Mouse (Mus musculus) right cerebral cortex, adult 2 months (tissue): ENCODE measurements around the gene Atp8a1.
"Not testable (repeated sequence)": the region's sequence is repeated elsewhere in the genome, so short reads cannot be mapped to it uniquely, and the experiment has no call there.

ENCODE experiments used
- DNase-seq, 2 experiments: peaks; one replicate each; pipeline ENCODE4 v3.0.0; 2021 to 2022; ENCODE audit warnings: low spot score in 2 of 2

The Atp8a1 gene

DNA sequence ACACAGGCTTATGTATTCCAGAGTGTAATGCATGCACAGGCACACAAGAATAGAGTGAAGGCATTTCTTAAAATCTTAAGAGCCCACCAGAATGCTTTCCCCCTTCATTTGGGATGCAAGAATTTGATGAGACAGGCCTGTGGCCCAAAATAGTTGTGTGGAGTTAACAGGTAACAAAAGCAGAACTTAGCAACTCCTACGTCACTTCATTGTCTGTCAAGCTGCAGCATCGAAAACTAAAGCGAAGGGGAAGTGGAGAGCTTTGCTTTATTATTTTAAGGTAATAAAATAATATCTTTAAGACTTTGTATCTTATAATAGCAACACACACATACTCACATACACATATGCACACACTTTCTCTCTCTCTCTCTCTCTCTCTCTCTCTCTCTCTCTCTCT, 20.3 kb downstream of the Atp8a1 start:
- DNase-seq, result no peak

DNA sequence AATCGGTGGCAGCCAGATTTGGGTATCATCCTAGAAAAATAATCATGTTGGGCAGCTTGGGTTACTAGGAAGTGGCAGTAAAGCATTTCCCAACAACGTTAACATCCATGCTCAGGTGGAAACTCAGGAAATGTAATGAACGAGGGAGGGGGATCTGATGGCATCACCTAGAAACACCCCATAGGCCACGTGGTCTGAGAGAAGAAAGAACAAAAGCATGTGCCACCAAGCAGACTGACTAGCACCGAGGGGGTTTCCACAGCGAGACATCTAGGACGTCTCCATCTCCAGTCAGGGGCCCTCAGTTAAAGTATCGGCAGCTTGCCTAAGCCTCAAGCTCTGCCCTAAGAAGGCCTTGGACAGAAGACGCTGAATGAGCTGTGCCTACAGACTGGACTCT, 21.0 kb downstream of the Atp8a1 start:
- no peak for DNase-seq

DNA sequence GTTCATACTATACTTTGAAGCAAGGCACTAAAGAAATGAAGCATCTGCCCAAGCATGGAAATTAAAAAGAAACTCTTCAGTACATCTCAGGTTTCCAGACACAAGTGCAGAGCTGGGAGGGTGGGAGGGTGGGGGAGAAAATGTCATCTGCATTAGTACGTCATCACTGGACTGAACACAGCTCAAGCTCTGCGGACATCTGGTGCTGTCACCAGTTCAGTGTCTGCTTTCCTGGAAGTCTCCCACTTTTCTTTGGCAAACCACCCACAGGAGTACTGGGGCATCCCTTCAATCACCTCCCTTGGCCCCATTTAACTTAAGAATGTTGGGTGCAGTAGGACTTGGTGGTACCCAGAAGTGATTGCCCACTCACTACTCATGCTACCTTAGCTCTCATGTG, 22.6 kb downstream of the Atp8a1 start:
- DNase-seq, result no peak

DNA sequence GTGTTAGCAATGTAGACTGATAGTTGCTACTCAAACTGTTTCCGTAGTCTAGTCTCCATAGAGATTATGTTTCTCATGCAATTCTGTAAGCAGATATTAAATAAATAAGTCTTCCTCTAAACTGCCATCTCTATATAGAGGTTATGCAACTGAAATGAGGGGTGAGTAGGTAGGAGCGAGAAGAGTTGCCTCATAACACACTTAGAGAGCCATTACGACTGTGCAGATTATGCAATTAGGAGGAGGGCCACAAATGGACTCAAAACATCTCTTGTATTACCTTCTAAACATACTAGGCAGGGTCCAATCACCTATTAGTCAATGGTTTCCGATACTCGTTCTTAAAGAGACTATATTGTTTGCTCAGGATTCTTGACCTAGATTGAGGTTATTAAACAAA, 23.5 kb downstream of the Atp8a1 start:
- DNase-seq, result no peak

DNA sequence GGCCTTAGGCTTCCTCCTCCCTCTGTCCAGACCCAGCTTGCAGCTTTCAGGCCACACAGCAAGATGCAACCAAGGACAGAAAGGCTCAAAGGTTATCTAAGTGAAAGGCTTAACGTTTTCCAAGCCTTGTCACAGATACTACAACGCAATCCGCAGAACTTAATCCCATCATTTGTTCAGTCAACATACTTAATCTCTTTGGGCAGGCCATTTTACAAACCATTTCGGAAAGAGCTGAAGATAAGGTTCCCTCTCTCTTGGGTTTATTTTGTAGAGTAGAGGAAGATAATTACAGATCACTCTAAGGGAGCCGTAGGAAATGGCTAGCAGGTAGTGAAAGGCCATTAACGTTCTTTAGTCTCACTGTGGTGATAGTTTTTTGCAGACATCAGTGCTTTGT, 24.6 kb downstream of the Atp8a1 start:
- DNase-seq, result no peak

DNA sequence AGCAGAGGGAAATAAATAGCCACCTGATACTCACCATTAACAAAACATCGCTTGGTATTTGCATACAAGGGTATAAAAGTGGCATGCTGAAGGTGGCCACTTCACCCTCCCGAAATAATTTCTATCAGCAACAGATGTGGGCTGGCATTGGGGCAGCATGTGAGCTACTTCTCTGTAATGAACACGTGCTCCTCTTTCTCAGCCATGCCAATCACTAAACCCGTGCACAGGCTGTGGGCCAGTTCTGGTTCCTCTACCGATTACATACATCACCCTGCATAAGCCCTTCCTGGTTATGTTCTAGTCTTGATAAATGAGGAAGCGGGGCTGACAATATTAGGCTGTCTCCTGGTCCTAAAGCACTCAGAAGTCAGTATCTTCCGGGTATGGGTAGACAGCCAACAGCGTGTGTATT, 25.2 kb downstream of the Atp8a1 start:
- no peak for DNase-seq

DNA sequence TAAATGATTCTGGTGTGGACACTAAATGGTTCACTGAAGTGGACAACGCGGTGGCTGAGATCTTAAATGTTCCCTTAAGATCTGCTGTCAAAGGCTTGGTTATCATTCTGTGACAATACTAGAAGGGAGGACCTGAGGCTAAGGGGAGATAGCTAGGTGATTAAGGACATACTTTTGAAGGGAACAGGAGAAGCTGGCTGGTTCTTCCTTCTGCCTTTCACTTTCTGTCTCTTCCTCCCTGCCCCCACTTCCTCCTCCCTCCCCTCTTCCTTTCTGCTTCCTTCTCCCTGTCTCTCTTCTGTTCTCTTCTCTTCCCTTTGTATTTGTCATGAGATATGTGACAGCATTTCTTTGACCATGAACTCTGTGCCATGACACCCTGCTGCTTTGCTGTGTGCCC, 26.0 kb downstream of the Atp8a1 start:
- DNase-seq, result no peak

DNA sequence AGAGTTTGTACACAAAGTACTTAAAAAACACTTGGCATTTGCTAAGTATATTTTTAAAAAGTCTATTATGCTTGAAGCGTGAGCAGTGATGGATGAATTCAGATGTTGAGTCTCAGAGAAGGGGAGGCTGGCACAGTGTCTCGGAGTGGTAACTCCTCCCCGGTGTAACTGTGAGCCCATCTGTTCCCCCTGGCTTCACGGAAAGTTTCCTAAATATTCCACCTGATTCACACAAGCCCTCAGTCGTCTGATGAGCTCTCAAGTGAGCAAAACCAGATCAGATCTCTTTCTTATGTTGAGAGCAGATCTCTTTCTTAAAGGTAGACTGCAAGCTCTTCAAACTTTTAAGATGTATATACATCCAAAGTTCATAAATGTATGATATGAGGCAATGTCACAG, 27.8 kb downstream of the Atp8a1 start:
- no peak for DNase-seq

DNA sequence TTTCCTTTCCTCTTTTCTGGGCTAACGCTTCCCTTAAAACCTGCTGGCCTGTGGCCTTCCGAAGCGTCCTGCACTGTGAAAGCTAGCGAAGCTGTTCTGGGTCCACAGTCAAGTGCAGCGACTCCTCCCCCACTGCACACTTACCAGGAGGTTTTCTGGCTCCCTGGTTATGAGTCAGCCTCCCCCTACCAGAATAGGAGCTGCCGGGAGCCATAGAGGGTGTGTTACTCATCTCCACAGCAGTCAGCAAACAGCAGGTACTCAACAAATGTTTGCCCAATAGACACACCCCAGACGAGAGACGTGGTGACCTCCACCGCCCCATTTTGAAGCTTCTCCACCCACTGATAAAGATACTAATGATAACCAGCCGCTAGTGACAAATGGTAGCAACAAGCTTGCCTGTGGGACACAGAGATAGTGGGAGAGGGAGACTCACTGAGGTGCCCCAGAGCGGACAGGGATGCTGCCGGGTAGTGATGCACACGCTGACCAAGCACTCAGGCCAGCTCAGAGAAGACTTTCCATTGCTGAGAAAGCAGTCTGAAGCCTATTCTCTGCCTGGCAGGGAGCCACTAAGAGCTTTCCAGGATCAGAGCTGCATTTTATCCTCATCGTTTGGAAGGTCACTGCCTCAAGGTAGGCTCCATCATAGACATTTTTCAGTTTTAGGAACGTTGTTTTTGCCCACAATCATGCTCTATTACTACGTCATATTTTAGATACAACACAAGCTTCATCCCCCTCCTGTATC, 31.5 kb downstream of the Atp8a1 start:
- DNase-seq, result peak; percentile 56

DNA sequence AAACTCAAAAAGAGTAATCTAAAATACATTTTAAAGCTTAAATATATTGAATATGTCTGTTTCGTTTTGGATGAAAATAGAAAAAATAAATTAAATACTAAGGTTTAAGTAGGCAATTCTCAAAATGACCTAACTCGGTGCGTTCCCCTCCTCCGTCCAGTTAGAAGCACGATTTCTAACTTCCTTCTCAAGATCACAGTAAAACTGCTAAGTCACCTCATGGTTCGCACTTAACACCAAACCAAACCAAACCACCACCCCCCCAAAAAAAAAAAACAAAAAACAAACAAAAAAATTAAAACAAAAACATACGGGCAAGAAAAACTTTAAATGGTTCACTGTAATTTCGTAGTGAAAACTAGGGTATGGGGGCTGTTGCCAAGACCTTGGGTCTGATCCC, 32.2 kb downstream of the Atp8a1 start:
- not testable (repeated sequence) for DNase-seq

DNA sequence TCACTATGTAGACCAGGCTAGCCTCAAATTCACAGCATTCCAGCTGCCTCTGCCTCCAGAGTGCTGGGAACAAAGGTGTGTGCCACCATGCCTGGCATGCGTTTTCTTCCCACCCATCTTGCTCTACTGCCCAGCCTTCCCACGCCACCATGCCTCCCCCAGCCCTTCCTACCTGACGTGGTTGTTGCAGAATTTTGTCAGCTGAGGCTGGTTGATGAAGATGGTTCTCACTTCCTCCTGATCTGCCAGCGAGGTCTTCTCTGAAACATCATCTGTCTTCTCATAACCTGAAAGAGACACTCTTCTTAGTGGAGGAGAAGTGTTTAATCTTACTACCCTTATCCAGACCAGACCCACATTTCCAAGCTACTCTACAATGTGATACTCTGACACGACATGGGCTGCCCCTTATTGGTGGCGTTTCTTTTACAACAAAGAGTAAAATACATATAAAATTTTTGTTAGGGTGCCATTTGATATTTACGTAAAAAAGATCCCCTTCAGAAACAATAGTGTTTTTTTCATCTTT, 32.7 kb downstream of the Atp8a1 start:
- DNase-seq, result no peak

DNA sequence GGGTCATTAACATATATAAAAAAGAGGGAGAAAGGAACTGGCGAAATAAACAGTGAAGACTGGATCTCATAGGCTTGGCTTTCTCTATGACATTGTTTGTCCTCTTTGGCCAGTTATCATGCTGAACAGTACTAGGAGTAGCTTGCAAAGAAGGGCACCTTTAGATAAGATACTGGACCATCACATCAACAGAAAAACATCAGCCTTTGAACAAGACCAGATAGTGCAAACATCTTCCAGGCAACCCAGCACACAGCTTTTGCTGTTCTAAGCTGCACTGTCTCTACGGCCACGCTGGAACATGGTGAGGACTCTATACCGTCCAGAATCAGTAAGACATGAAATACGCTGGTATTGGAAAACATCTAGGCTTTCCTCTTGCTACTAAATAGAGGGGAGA, 33.9 kb downstream of the Atp8a1 start:
- no peak for DNase-seq

DNA sequence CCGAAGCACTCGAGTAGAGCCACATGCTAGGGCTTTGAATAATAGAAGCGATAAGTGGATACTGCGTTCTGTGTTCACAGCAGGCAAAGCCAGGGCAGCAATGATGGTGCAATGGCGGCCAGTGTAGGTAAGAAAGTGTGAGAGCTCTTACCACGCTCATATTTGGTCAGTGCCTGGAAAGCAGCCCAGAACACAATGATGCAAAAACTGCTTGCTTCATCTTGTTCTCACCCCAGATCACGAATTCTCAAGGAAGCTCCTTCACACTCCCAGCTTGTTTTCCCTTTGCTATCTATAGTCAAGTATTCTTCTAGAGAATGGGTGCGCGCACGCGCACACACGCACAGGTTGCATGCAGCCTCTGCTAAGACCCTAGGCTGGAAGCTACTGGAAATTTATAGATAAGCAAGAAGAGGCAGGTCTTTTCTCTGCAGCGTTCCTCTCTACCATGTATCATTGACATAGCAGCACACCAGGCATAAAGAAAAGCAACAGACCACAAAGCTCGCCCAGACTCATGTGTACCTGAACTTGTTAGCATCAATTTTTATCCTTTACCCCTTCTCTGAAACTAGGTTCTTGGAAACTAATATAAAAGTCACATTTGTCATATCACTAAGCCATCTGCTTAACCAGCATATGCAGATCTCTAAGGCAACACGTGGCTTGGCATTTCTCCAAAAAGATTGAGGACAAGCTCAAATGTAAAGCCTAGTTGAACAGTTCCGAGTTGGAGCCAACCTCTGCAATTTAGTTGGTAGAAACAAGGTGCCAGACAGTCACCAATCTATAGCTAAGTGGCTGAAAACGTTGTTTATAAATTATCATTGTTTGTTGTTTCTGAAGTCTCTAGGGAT, 44.8 kb downstream of the Atp8a1 start:
- peak; percentile 67 to 74 for DNase-seq

DNA sequence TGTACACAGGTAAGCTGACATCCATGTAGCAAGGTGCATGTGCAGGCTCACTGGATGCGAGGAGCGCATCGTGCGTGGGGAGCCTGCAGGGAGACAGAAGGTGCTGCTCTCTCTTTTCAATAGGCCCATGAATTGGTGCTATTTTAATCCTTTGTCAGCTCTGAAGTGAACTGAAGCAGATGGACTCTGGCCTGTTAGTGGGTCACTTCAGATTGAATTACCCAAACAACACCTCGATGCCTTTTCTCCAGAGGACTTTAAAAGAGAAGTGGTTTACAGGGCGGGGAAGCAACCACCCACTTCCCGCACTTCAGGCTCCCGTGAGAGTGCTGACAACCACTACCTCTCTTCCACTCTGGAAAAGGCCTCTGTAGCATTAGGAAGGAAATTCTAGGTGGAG, 46.4 kb downstream of the Atp8a1 start:
- DNase-seq, result no peak

DNA sequence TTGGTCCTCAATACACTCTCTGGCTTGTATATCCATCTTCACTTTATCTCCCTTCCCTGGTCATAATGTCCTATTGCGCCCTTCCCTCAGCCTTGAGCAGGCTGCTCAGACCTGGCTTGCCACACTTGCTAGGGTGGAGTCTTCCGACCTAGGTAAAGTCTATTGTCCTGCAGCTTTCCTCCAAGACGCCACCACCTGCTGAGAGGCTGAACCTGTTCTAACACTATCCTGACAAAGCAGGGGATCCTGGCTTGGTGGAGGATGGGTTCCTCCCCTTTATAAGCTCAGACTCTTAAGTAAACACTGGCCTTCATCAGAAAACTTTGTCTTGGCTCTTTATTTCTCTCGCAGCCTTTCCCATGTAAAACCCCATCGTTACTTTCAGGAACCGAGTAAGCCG, 47.4 kb downstream of the Atp8a1 start:
- DNase-seq, result no peak

DNA sequence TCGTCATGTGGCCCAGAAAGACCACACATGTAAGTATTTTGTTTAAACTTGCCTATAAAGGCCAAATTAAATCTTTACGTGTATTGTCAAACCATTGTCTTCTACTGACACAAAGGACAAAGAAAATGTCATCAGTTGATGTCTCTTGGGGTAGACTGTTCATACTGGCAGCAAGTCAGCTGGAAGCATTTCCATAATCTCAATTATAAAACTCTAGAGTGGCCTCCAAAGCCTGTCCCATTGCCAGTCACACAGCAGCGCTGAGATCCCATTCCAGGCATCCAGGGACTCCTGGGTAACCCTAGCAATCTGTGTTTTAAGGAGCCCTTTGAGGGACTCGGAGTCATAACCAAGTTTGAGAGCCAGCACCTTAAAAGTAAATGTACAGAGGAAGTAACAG, 48.9 kb downstream of the Atp8a1 start:
- no peak for DNase-seq

DNA sequence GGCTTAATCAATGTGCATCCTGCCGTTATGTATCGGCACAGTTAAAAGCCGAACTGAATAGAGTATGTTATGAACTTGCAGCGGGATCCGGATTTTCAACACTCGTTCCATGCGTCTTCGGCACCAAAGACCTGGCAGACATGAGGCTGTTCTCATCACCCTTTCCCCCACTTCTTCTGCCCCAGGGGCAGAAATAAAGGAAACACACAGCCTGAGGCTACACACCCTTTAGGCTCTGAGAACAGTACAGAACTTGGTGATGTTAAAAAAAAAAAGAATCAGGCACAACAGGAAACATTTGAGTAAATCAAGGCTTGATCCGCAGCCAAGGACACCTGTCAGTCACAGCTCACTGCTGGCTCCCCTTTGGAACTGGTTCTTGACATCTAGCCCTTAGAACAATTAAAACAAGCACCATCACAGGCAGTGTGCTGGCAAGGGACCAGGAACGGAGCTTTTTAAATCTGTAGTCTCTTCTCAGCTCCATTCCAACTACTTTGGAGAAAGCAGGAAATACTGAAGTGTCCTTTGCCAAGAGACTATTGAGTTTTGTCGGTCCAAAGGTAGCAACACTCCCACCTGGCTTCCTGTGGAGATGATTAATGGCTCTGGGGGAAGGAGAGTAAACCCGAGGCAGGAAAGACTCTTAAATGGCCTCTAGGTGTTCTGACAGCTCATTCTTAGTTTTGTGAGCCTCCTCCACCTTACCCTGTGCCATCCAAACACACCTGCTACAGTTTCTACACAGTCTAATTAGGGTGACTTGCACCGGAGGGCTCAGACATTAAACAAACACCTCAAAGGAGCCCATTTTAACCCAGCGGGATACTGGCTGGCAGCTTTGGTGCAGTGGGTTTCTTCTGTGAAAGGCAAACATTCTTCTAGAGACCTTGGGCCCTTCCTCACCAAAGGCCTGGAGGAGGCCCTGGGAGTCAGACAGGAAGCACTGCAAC, 50.0 kb downstream of the Atp8a1 start:
- no peak for DNase-seq

DNA sequence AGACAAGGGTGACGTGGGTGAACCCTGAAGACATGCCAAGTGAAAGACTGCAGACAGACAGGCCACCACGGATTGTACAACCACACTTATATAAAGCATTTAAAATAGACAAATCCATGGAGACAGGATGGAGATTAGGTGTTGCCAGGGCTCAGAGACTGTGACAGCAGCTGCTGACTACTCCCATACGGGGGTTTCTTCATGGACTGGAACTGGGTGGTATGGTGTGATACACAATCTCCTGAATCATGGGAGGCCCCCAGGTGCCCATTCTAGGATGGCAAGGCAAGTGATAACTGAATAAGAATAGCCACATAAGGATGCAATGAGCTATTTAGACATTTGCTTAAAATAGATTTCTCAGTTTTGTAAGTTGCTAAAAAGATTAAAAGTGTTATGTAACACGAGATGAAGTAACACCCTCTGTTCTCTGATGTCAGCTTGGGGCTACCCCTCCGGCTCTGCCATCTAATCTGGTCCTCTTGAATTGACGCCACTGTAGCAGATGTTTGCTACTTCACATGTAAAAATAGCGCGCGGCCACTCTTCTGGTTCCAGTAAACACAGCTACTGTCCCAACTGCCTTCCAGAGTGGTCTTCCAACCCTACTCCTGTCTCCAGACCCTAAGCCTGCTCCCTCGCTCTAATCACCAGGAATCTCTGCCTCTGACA, 53.0 kb downstream of the Atp8a1 start:
- no peak for DNase-seq

DNA sequence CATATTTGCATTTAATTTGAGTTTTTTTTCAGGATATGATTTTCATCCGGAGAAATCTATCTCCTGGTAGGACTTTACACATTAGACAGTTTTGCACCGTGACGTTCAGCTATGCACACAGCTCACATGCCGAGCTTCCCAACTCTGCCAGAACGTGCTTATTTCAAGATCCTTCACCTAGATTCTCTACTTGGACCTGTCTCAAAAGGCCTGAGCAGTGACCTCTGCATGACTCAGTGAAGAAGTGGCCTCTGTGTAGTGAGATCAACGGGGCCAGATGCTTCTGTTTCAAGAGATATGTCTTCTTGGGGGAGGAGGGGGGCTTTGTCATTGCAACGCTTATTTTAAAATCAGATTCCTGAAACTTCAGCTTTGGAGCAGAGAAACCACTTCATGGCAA, 64.5 kb downstream of the Atp8a1 start:
- no peak for DNase-seq

DNA sequence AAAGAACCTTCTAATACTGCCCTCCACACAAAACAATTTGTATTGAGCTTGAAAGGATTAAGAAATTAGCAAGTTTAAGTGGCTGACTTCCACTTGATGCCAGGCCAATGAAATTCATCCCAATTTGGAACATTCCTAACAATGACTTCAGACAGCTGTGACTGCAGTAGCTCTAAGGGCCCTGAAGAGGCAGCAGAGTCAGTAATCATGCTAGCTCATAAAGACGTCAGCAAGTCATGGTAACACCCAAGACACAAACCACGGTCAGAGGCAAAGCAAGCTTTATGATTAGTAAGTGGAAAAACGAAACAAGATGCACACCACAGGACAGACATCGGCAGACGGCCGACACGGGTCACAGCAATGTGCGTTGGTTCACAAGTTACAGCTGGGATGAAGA, 69.2 kb downstream of the Atp8a1 start:
- DNase-seq, result peak; percentile 47 to 48

DNA sequence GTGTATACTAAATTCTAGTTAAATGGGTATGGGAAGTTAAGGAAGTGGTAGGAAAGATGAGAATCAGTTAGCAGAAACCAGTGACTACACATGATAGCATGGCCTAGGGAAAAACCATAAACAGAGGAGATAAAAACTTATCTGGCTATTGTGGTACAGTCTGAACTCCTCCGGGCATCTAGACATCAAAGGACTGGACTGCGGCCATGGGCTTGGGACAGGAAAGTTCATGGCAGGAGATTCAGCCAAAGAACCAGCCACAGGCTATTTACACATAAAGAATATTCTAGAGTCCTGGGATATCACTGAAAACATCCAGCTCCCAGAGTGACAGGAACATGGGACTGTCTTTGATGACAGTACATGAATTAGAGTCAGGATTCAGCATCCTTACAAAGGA, 73.0 kb downstream of the Atp8a1 start:
- DNase-seq, result no peak
